Mouse (Mus musculus) embryonic fibroblast, embryonic 13.5 days (primary cell): ENCODE measurements around the gene Dock9.

Source experiments
- CTCF ChIP-seq: IDR thresholded peaks from 2 replicates; pipeline ENCODE4 v1.5.1; 2011; ENCODE audit warnings: mild to moderate bottlenecking, control low read depth, low read length, moderate library complexity, borderline replicate concordance; ENCODE audit not compliant: insufficient read depth
- POLR2A ChIP-seq: IDR thresholded peaks from 2 replicates; pipeline ENCODE4 v1.6.1; 2011; ENCODE audit warnings: low read depth, mild to moderate bottlenecking, control low read depth, low read length, moderate library complexity

DNA sequence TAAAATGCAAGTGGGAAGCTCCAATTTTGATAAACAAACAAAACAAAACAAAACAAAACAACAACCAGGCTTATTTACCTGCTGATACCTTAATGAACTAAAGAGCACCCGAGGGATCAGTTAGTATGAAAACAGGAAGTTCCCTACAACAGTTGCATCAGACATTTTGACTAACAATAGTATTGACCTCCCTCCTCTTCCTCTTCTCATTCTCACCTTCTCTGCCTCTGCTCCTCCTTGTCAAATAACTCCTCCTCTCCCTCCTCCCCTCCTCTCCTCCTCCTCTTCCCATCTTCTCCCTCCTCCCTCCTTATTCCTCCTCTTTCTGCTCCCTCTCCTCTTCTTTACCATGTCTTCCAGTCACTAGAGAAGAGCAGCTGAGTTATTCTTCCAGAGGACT is 270.4 kb downstream of the Dock9 start:
- TF ChIP-seq CTCF, result no peak
- TF ChIP-seq POLR2A, result no peak
